Mouse (Mus musculus) spleen, adult 18-20 months (tissue): Measurements from ENCODE around the gene Dact3.

Experiments
- DNase-seq, 2 experiments: peaks; one replicate each; pipeline ENCODE4 v3.0.0; 2022; ENCODE audit warnings: mixed read lengths in 2 of 2

Dact3 gene

DNA sequence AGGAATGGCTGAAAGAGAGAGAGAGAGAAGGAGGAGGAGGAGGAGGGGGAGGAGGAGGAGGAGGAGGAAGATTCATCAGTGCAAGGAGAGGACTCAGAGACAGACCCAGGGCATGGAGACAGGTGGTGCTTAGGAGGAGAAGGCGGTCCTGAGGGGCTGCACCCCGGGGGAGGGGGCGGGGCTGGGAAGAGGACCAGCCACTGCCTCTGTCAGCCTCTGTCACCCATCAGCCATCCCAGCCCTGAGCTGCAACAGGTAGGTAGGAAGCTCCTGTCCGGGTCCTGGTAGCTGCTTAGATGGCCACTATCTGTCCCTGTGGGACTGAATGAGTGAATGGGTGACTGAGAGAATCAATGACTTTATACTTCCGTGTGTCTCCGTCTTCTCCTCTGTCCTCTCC, 18.5 kb downstream of the Dact3 start:
- DNase-seq = no peak

DNA sequence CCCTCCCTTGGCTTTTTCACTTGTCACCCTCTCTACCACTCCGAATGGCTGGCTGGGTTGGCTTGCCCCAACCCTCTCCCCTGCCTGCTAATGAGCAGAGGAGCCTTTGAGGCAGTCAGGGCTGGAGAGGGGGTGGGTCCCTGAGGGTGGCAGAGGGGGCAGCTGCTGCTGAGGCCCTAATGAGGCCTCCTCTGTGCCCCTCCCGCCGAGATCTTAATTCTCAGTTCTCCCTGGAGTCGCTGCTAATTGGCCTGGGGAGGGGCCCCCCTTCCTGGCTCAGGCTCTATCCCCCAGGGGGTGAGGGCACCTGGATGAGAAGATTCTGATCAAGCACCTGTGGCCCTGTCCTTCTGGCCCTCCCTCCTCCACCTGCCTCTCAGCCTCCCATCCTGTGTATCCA, 19.2 kb downstream of the Dact3 start:
- DNase-seq = no peak

DNA sequence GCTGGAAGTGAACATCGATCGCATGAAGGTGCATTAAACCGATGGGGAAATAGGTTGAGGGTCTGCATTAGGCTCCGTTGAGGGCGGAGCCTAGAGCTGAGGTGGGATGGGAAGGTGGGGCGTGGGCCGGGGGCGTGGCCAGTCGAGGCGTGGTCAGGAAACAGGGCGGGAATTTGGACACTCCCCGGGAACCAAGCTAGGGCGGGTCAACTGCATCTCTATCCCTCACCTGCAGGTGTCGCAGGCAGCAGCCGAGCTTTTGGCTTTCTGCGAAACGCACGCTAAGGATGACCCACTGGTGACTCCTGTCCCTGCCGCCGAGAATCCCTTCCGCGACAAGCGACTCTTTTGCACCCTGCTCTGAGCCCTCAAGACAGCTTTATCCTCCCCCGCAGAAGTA, 19.9 kb downstream of the Dact3 start:
- DNase-seq = peak; percentile 54 to 69

DNA sequence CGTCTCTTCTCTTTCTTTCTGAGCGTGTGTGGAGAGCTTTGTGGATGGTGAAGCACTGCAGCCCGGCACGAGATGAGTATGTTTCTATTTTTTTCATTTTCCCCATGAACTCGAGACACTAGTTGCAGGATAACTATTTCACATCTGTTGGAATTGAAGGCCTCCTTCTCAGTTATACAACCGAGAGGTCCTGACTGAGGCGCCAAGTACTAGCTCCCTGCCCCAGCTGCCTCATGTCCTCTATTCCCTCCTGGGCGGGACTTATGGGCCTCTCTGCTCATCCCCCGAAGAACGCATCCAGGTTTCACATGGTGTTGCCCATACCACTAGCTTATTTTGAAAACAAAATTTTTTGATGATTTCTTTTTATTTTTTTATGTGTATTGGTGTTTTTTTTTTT, 20.4 kb downstream of the Dact3 start:
- no peak for DNase-seq

DNA sequence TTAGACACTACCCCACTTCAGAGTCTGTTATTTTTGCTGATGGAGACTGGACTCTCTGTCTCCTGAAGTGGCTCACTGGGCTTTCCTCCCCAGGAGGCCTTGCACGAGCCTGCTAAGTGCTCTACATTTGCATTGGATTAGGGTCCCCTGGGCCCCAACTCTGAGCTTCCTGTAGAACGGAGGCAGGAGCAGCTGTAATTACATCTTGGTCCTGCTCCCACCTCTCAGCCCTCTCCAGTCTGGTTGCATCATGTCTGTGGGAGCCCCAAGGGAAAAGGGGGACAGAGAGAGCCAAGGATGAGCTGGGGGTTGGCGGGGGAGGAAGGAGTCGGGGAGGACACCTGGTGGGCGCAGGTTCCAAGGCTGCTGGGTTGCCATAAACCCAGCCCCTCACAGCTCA, 25.4 kb downstream of the Dact3 start:
- no peak for DNase-seq

DNA sequence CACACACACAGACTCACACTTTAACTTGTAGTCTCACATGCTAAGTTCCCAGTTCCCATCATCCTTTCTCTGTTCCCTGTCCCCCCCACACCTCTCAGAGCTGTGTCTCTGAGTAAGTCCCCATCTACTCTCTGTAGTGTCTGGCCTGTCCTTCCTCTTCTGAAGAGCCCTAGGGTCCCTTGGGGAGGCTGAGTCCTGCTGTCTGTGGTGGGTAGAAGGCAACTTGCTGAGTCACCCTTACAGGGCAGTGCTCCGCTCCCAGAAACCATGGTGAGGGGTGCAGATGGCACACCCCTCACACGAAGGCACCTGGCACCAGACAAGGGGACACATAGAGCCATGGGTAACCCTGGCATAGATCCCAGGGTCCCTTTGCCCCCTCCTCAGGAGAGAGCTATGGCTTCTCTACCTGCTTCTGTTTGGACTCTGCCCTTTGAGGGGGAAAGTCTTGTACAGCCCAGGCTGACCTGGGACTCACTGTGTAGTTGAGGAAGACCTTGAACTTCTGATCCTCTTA, 28.4 kb downstream of the Dact3 start:
- DNase-seq = no peak

DNA sequence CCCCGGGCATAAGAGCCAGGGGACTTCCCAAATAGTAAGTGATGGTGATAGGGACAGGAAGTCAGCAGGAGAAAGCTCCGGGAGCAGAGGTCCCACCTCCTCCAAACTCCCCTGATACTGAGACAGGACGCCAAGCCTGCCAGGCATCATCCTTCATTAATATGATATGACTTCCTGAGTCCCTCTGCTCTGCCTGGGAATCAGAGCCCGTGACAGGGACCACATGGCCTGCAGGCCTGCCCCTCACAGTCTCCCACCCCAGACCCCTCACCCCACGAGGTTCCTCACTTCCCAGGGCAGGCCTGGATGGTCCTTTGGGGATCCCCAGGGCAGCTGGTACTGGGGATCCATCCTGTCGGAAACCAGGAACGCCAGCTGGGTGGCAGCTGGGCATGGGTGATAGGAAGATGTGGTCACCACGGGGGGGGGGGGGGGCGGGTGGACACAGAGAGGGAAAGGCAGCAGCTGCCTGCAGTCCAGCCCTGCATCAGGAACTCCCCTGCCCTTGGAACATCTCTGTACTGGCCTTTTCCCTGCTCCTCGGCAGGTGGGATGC, 29.1 kb downstream of the Dact3 start:
- no peak for DNase-seq

DNA sequence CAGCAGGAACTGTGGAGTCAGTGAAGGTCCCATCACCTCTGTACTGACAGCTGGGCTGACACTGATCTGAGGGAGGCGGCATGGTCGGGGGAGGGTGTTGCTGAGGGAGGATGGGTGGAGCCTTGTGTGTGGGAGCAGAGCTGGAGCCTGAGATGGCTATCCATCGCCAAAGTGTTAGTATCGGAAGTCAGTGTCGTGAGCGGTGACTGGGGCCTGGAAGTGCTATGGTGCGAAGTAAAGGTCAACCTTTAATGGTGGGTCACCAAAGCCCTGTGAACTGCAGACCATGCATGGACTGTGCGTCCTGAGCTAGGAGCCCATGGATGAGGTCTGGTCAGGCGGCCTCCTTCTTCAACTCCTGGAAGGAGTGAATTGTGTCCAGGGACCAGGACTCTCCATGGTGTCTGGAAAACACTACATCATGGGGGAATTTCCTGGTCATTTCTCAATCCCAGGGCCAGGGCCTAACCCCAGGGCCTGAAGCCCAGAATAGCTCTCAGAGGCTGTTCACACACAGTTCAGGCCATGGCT, 30.4 kb downstream of the Dact3 start:
- DNase-seq = no peak

DNA sequence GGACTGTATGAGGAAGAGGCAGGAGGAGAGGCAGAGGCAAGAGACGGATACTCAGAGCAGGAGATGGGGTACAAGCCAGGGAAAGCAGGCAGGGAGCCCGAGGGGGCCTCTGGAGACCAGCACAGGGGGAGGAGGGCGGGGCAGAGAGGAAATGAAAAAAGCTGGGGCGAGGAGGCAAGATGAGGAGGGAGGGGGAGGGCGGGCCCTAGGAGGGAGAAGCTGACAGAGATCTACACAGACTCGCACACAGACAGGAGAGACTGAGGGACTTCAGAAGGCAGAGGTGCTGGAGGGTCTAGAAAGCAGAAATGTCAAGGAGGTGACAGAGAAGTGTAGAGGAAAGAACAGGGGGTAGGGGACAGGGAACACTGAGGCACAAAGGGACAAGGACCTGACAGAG, 31.2 kb downstream of the Dact3 start, which contains the start of gene Ptgir:
TSS of gene Ptgir (plus strand) at position 210 of the 400 bp plus-strand sequence.
- DNase-seq = no peak

DNA sequence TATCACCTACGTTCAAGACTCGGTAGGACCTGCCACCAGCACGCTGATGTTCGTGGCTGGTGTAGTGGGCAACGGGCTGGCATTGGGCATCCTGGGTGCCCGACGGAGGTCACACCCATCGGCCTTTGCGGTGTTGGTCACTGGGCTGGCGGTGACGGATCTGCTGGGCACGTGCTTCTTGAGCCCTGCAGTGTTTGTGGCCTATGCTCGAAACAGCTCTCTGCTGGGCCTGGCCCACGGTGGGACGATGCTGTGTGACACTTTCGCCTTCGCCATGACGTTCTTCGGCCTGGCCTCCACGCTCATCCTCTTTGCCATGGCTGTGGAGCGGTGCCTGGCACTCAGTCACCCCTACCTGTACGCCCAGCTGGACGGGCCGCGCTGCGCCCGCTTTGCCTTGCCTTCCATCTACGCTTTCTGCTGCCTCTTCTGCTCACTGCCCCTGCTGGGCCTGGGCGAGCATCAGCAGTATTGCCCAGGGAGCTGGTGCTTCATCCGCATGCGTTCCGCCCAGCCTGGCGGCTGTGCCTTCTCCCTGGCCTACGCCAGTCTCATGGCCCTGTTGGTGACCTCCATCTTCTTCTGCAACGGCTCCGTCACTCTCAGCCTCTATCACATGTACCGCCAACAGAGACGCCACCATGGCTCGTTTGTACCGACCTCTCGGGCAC, 31.9 kb downstream of the Dact3 start:
- DNase-seq = no peak

DNA sequence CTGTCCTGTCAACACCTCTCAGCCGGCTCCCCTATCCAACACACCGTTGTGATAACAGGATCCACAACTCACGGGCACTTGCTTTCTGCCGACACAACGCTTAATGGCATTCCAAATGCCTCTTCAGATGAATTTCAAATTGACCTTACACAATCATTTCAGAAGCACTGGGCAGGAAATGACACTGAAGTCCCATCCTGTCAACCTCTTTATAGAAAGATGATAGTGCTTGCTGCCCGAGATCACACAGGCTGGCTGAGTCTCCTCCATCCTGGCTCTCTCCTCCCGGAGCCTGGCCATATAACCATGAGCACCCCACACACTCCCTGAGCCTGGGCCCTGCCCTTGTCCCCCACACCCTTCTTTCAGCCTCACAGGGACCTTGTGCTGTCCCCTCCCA, 32.7 kb downstream of the Dact3 start:
- no peak for DNase-seq

DNA sequence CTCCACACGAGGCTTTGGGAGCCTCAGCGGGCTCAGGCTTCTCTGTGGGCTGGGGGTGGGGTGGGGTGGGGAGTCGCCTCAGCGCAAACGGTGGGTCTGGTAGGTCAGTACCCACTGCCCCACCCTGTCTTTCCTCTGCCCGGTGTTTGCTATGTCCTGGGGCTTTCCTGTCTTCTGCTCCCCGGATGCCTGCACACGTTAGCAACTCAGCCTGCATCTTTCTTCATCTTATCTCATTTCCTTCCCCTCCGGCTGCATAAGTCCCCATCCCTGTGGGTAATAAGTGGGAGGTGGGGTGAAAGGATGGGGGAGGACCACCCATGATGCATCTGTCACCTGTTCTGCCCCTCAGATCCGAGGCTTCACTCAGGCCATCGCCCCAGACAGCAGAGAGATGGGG, 33.2 kb downstream of the Dact3 start:
- no peak for DNase-seq

DNA sequence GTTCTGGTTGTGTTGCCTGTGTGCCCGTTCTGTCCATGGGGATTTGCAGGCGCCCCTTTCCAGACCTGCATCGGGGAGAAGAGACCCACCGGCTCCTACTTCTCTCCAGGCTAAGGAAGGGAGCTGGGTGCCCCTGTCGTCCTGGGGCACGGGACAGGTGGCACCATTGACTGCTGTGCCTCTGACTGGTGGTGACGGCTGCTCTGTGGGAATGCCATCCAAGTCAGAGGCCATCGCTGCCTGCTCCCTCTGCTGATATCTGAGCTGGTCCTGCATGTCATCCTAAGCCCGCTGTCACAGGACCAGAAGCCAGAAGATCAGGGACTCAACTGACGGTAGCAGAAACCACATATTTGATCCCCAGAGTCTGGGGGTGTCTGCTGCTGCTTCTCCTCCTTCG, 33.7 kb downstream of the Dact3 start:
- DNase-seq = no peak

DNA sequence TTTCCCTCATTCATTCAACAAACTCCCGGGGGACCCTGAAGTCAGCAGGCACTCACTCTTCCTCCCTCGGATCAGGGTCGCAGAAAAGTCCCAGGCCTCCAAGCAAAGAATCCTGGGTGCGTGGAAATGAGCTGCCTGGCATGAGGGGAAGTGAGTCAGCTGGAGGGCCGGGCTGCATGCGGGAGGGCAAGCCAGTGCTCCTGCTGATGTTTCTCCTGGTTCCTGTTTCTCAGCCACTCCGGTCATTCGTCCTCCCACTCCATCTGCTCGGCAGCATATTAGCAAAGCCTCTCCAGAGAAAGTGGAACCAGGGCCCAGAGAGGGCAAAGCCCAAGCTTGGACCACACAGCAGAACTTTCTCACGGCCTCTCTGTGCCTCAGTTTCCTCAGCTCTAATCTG, 34.8 kb downstream of the Dact3 start:
- DNase-seq = no peak

DNA sequence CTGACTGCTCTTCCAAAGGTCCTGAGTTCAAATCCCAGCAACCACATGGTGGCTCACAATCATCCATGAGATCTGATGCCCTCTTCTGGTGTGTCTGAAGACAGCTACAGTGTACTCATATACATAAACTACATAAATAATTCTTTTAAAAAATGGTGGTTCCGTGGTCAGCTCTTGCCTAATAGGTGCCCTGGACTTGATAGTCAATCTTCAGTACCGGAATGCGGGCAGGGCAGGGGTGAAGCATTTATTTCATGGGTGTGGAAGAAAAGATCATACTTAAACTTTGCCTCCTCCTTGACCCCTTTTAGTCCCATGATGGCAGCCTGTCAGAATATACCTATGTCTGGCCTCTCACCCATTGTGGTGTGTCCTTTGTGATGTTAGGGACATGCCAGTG, 36.8 kb downstream of the Dact3 start:
- no peak for DNase-seq

DNA sequence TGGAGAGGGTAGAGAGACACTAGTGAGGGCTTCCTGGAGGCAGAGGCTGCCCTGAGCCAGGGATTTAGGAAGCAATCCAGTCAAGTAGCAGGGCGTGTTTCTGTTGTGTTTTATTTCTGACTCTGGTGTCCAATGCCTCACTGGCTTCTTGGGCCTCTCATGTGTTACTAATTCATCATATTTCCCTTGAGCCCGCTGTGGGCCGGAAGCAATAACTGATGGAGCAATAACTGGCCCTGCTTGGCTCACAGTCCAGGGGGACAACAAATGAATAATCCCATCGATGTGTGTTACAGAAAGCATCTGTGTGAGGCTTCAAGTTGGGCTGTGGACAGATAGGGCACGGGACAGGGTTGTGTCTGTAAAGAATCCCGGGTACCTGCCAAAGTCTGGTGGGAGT, 37.2 kb downstream of the Dact3 start:
- DNase-seq = no peak

DNA sequence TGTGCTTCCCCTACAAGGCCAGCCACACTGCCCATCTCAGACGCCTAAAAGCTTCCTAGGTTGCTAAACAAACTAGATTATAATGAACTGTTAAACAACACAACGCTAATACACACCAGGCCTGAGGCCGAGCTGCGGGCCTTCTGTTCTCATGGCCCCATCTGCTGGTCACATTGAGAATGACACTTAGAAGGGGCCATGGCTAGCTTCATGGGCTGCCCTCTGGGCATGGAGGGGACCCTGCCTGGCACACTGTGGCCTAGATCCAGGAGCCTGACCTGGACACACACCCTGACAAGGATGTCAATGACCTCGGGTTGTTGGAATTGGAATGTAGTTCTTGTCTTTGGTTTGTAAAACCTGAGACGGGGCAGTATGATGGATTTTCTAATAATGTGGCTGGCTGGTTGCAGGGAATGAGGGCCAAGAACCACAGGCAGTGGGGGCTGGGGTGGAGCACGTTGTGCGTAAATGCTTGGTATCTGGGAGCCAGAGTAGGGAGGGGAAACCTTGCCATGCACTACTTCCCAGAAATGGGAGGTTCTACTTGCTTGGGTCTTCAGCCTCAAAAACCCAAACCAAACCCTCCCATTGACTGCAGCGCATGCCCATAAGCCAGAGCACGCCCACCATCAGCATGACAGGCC, 38.8 kb downstream of the Dact3 start:
- peak in 1 of 2 experiments; percentile 72 for DNase-seq

DNA sequence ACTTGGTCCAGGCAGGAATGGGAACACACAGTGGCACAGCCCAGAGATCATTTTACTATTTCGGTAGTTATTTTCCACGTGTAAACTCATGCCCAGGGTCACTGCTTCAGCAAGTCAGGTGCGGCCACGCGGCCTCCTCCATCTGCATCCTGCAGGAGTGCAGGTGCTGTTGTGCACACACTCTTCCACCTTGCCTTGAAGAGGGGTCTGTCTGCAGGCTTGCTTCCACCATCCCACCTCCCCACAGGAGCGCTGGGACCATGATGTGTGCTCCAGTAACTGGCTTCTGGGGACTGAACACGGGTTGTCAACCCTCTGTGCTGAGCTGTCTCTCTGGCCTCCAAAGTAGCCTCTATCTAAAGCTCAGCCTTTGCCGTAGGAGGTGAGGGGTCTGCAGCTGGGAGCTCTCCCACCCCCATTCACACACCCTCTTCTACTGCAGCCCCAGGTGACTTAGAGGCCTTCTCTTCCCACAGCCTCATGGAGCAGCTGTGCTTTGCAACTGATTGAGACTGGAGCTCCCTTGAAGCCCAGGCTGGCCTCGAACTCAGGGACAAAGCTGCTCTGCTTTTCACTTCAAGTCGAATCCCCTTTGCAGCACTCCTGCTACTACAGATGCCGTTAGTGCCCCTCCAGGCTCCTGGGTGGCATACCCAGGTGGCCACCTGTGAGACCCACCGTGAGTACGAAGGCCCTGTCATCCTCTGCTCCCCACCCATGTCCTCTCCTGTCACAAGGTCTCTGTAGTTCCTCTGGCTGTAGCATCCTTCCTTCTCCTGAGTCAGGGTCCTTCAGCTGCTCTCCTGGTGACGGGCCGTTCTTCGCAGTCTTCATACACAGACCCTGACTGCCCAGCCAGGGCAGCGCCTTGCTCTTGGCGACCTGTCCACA, 39.6 kb downstream of the Dact3 start:
- no peak for DNase-seq

DNA sequence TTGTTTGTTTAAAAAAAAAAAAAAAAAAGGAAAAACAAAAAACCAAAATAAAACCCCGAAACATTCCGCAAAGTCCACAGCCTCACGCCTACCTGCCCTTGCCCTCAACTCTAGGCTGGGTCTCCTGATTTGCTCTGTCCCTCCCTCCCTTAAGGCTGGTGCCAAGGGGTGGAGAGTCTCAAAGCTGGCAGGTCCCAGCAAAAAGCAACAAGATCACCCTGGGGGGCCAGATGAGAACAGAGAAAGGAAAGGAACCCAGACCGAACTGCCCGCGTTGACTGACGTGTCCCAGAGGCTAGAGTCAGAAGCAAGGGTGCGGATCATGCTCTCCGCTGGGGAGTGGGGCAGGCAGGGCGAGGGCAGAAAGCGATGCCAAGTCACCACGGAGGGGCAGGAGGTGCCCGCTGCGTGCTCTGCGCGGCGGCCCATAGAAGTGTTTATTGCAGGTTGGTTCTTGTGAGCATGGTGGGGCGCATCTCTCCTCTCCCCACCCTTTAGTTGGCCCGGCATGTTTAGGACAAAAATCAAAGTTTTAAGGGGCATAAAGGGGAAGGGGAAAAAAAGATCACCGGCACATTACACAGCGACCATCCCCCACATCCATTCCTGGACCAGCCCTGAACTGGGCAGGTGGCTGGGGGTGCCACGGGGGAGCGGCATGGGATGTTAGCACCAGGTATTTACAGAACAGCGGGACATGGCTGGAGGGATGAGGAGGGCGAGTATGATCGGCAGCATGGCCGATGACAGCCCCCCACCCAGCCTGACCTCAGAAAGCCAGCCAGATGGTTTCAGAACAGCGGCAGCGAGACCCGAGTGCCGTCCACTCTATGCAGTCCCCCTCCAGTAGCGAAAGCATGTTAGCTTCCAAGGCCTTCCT, 40.6 kb downstream of the Dact3 start:
- no peak for DNase-seq

DNA sequence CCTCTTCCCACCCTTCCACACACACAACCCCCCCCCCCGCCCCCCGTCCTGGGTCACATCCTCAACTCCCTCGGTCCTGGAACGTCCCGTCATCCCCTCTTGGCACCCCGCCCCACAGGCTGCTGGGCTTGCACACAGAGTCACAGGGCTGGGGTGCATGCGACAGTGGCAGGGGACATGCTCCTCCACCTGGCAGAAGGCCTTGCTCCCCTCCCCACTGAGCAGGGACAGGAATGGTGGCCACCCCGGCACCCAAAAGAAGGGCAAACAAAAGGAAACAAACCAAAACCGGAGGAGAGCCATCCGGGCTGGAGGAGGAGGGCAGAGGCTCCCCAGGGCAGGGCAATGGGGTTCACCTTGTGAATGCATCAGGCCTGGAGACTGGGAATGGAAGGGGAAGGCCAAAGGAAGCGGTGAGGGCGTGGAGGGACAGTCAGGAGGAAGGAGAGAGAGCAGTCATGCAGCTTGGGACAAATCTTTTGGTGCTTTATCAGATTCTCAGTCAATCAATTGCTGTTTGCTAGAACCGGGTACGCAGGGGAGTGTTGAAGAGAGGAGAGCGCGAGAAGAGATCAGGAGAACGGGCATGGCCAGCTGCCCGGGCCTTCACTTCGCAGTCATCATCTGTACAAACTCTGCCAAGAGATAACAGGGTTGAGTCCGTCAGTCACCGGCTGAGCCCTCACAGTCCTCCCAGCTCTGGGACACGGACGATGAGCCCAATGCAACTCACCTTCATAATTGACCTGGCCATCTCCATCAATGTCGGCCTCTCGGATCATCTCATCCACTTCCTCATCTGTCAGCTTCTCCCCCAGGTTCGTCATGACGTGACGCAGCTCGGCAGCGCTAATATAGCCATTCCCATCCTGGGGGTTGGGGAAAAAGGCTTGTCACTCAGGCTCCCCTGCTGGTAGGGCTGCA, 41.5 kb downstream of the Dact3 start:
- DNase-seq = no peak

DNA sequence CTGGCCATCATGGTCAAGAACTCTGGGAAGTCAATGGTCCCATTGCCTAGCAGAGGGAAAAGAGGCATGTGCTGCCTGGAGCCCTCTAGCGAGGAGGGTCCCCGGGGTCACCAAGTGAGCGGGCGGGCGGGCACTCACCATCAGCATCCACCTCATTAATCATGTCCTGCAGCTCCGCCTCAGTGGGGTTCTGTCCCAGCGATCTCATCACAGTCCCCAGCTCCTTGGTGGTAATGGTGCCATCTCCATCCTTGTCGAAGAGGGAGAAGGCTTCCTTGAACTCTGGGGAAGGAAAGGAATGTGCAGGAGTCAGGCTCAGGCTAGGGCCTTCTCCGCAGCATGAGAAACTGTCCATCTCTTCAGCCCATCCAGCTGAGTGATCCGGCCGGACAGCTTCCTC, 42.3 kb downstream of the Dact3 start:
- no peak for DNase-seq
